Mouse (Mus musculus): ENCODE data around the gene Ppm1f. TPM values are rescaled to one million over a fixed set of nuclear protein-coding genes. Genes with fewer than 3 reads are reported as not detected.
A peak's percentile ranks its signal among the peaks of the same experiment; 100 is the strongest.

Gene Ppm1f
- polyA plus RNA-seq, 1 experiment from 2014 or later: 6.9 TPM

DNA sequence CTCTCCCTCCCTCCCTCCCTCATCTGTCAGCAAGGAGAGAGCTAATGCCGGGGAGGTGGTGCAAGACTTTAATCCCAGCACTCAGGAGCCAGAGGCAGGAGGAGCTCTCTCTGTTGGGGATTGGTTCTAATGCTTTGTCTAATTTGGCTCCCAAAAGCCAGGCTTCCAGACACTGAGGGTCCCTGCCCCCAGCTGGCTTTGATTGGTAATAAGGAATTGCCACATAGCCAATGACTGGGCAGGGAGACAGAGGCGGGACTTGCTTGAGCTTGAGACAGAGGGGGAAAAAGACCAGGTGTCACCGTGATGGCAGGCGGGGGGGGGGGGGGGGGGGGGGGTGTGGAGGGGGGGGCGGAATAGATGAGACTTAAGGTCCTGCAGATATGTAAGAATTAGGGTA lies 62.3 kb downstream of the Ppm1f start:
- no peaks in the 10 kb centered on the region for H3K4me1 ChIP-seq (replicated peaks)

DNA sequence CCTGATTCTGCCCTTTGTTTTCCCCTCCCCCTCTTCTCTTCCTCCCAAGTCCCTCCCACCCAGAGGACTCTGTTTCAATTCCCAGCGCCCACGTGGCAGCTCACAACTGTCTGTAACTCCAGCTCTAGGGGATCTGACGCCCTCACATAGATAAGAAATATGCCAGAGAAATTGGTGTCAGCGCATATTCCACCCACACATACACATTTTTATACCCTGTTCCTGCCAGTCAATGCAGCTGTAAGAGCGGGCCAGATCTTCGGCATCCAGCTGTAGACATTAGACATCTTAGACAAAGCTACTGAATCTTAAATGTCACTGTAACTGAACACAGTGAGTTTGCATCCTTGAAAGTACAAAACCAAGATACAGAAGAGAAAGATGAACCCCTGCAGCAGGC lies 63.6 kb downstream of the Ppm1f start:
- Histone ChIP-seq H3K4me1 (replicated peaks) (no peaks in the 10 kb centered on the region; the same call in 1 of the 2 replicates), H3K27ac (replicated peaks) (no peak overlapping the region), H3K9me3 (replicated peaks) (no peaks in the 10 kb centered on the region), H3K36me3 (replicated peaks) (no peaks in the 10 kb centered on the region), H3K4me2 (no peak overlapping the region), H3K27me3 (no peaks in the 10 kb centered on the region), H3K4me3 (replicated peaks) (no peak overlapping the region), H3K9ac (no peak overlapping the region)
- 70% methylated on average over 6 of the region's 6 CpGs for WGBS (ENCODE audit: insufficient replicate concordance)
- ATAC-seq (ENCODE audit: insufficient read depth): no peak

More for the DNA sequence above, 62.3 kb downstream of the Ppm1f start:
- H3K9ac ChIP-seq: no peak overlapping the region
- no peak overlapping the region for H3K27ac ChIP-seq (replicated peaks)
- H3K4me3 ChIP-seq (replicated peaks): no peak overlapping the region
- no peaks in the 10 kb centered on the region for H3K9me3 ChIP-seq (replicated peaks)
- 25% methylated on average over 5 of the region's 5 CpGs for WGBS (ENCODE audit: insufficient replicate concordance)
- no peak for ATAC-seq (ENCODE audit: insufficient read depth)
- H3K36me3 ChIP-seq (replicated peaks): no peaks in the 10 kb centered on the region
- no peak overlapping the region for H3K4me2 ChIP-seq
- H3K27me3 ChIP-seq: no peaks in the 10 kb centered on the region

DNA sequence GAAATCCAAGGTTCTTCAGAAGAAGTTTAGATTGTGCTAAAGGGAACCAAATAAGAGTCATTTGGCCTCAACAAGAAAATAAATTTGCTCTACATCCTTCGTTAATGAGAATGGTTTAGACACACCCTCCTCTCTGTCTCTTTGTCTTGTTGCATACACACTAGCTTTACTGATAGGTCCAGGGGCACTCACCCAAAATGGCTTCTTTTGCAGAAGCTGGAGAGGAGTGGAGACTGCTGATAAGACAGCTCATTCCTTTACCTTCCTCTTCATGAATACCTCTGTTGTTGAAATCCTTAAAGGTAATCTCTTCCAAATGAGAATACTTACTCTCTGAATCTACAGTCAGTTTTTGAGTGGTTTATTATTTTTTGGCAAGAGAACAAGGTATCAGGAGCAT lies 68.9 kb downstream of the Ppm1f start:
- H3K9me3 ChIP-seq (replicated peaks): no peaks in the 10 kb centered on the region
- H3K4me3 ChIP-seq (replicated peaks): no peak overlapping the region
- H3K9ac ChIP-seq: no peak overlapping the region
- 17% methylated on average over 1 of the region's 1 CpGs for WGBS (ENCODE audit: insufficient replicate concordance)
- peak; percentile 49 for ATAC-seq (ENCODE audit: insufficient read depth)
- no peaks in the 10 kb centered on the region for H3K36me3 ChIP-seq (replicated peaks)
- H3K4me1 ChIP-seq (replicated peaks): peaks cover 7% of the 10 kb centered on the region; the same call in 1 of the 2 replicates
- no peaks in the 10 kb centered on the region for H3K27me3 ChIP-seq
- H3K27ac ChIP-seq (replicated peaks): no peak overlapping the region
- H3K4me2 ChIP-seq: no peak overlapping the region

DNA sequence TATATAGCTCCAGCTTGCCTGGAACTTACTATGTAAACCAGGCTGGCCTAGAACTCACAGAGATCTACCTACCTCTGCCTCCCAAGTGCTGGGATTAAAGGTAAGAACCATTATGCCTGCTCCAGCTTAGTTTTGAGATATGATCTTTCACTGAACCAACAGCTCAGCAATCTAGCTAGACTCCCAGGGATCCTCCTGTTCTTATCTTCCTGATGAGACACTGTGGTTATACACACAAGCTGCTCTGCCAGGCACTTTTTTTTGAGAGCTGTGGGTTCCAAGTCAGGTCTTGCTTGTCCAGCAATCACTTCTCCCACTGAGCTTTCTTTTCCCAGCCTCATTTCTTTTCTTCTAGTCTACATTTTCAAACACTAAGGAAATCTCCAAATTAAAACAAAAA lies 70.0 kb downstream of the Ppm1f start:
- H3K27ac ChIP-seq (replicated peaks): no peak overlapping the region
- H3K27me3 ChIP-seq: no peaks in the 10 kb centered on the region
- no peak overlapping the region for H3K4me2 ChIP-seq
- H3K9me3 ChIP-seq (replicated peaks): no peaks in the 10 kb centered on the region
- no peak for ATAC-seq (ENCODE audit: insufficient read depth)
- H3K4me3 ChIP-seq (replicated peaks): no peak overlapping the region
- H3K36me3 ChIP-seq (replicated peaks): no peaks in the 10 kb centered on the region
- peaks cover 7% of the 10 kb centered on the region; the same call in 1 of the 2 replicates for H3K4me1 ChIP-seq (replicated peaks)
- H3K9ac ChIP-seq: no peak overlapping the region

Other genes starting within 250 kb of the Ppm1f start
- gene Olfr19, start 220.1 kb upstream of the Ppm1f start, polyA plus RNA-seq (2015; fragmentation: Nextera tagmentation; extraction: Ambion mirVana): not detected in 2 replicates
- gene Spag6l, start 67.0 kb upstream of the Ppm1f start, polyA plus RNA-seq (2015; fragmentation: Nextera tagmentation; extraction: Ambion mirVana): not detected in 2 replicates
- 10.3 and 13.9 TPM in 2 replicates for gene Igll1, start 32.5 kb upstream of the Ppm1f start, polyA plus RNA-seq (2015; fragmentation: Nextera tagmentation; extraction: Ambion mirVana)
- 20.3 and 24.5 TPM in 2 replicates for gene Top3b, start 25.7 kb upstream of the Ppm1f start, polyA plus RNA-seq (2015; fragmentation: Nextera tagmentation; extraction: Ambion mirVana)
- 6.4 and 8.6 TPM in 2 replicates for gene Vpreb1, start 25.6 kb upstream of the Ppm1f start, polyA plus RNA-seq (2015; fragmentation: Nextera tagmentation; extraction: Ambion mirVana)
- gene Mapk1, start 86.9 kb downstream of the Ppm1f start, polyA plus RNA-seq (2015; fragmentation: Nextera tagmentation; extraction: Ambion mirVana): 80.3 and 82.0 TPM in 2 replicates
- 1.0 and 1.2 TPM in 2 replicates for gene Ypel1, start 173.2 kb downstream of the Ppm1f start, polyA plus RNA-seq (2015; fragmentation: Nextera tagmentation; extraction: Ambion mirVana)
- gene Ppil2, start 214.8 kb downstream of the Ppm1f start, polyA plus RNA-seq (2015; fragmentation: Nextera tagmentation; extraction: Ambion mirVana): 57.2 and 57.7 TPM in 2 replicates
- gene 2610318N02Rik, start 228.7 kb downstream of the Ppm1f start, polyA plus RNA-seq (2015; fragmentation: Nextera tagmentation; extraction: Ambion mirVana): 16.2 and 17.5 TPM in 2 replicates
- 54.4 TPM in 2 replicates for gene Sdf2l1, start 235.9 kb downstream of the Ppm1f start, polyA plus RNA-seq (2015; fragmentation: Nextera tagmentation; extraction: Ambion mirVana)
- gene Ydjc, start 248.2 kb downstream of the Ppm1f start, polyA plus RNA-seq (2015; fragmentation: Nextera tagmentation; extraction: Ambion mirVana): 6.9 TPM in 2 replicates

Measured in liver, embryonic 15.5 days (tissue).